Mouse (Mus musculus) left cerebral cortex, postnatal 10 days (tissue): ENCODE measurements around the gene Tagap. TPM values are rescaled to one million over a fixed set of nuclear protein-coding genes. Genes with fewer than 3 reads are reported as not detected.

Experiments
- DNase-seq, 2 experiments: peaks; one replicate each; pipeline ENCODE4 v3.0.0; 2021 to 2022; ENCODE audit warnings: low spot score in 2 of 2, mixed read lengths in 1 of 2; ENCODE audit errors: extremely low spot score in 1 of 2
- intact Hi-C: fragments of 180-260 bp; cut with DNase I; formaldehyde crosslinking; loops from one replicate; pipeline ENCODE4 v1.15.1; 2025
- total RNA-seq, 2 experiments: library from RNA; stranded (reverse); gene quantifications; 2 replicates each; pipeline ENCODE4 v1.2.3; 2021

Gene Tagap
- 1 to 10 TPM; 4.8 to 5.2 TPM for total RNA-seq

- intact Hi-C loops: no loop called here
- no peak for DNase-seq
These were observed at the start of gene Tagap for GRCm38 (mm10) chr17:7925413-7926160. Gene Tagap, plus strand, starts transcription at chr17:7926000.

GRCm38 (mm10) chr17:7876541-7876940 is 49.3 kb upstream of the Tagap start:
- DNase-seq: no peak
- intact Hi-C loops: no loop called here

GRCm38 (mm10) chr17:7877191-7877764 is 48.5 kb upstream of the Tagap start:
- DNase-seq: no peak
- intact Hi-C loops: no loop called here

DNA sequence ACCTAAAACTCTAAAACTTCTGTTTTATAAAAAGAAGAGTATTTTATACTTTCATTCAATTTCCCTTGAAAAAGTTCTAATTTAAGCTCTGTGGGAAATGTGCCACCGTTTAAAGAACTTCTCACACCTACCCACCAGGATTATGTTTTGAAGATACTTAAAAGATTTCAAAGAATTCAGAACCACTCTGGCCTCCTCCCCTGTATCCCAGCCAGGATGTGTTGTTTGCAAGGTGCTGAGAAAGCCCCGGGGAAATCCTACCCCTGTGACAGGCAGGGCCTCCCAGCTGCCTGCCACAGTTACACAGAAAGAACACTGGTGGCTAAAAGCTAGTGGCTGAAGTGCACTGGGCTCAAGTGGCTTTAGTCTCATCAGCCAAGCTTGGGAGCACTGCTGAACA is 47.9 kb upstream of the Tagap start:
- intact Hi-C loops: no loop called here
- peak in 1 of 2 experiments; percentile 16 for DNase-seq

GRCm38 (mm10) chr17:7879529-7879928 is 46.3 kb upstream of the Tagap start:
- intact Hi-C loops: no loop called here
- no peak for DNase-seq

GRCm38 (mm10) chr17:7883126-7883525 is 42.7 kb upstream of the Tagap start:
- intact Hi-C loops: no loop called here
- no peak for DNase-seq

GRCm38 (mm10) chr17:7884606-7885005 is 41.2 kb upstream of the Tagap start:
- intact Hi-C loops: no loop called here
- no peak for DNase-seq

GRCm38 (mm10) chr17:7887071-7887815 is 38.6 kb upstream of the Tagap start:
- intact Hi-C loops: no loop called here
- no peak for DNase-seq

GRCm38 (mm10) chr17:7888291-7888690 is 37.5 kb upstream of the Tagap start:
- intact Hi-C loops: no loop called here
- DNase-seq: no peak

DNA sequence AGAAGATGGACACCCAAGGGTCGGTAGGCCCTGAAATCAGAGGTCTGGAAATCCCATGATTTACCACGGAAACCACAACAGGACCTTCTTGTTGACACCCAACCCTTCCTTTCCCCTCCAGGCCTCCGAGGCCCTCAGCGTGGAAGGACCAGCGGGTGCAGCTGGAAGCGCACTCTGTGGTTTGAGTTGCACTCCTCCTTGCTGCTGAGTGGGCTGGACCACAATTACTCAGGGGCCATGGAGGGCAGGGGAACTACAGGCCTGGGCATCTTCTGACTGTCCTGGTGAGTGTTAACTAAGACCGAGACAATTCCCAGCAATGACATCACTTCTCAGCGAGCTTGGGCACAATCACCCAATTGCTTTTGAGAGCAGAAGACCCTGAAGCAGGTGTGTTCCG is 36.8 kb upstream of the Tagap start:
- intact Hi-C loops: no loop called here
- DNase-seq: no peak

DNA sequence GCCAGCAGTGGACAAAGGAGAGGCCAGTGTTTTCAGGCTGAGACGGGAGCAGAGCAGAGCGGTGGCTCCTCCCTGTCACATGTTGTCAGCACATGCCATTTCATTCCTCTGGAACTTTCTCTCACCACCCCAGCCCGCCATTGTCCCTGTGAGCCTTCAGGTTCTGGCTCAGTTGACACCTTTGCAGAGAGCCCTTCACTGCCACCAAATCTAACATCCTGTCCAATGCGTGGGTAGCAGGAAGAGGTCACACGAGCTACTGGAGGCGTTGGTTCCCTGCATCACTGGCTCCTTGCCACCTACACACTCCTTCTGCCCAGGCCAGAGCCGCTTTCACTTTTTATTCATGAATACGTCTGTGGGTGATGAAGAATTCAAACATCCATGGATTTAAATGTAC is 33.1 kb upstream of the Tagap start:
- intact Hi-C loops: no loop called here
- DNase-seq: no peak

- DNase-seq: no peak
- intact Hi-C loops: no loop called here
These were observed 31.7 kb upstream of the Tagap start for GRCm38 (mm10) chr17:7894094-7894493.

DNA sequence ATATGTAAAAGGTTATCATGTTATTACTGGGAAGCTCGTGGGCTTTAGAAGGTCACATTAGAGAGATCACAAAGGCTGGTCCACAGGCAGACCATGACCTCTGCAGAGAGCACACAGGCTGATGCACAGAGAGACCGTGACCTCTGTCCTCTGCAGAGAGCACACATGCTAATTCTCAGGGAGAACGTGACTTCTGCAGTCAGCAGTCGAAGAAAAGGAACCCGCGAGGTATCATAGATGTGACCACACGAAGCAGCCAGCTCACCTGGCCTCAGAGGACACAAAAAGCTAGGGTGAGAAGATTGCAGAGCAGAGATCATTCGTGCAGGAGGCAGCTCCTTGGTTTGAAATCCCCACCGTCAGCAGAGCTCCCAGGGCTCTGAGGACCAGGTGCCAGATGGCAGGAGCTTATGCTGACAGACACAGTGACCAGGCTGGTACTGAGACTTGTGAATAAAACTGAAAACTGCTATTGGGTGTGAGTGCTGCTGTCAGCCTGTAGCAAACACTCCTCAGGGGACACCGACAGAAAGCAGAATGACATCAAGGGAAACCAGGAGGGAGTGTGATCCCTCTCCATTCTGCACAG is 29.7 kb upstream of the Tagap start:
- DNase-seq: no peak
- intact Hi-C loops: no loop called here

DNA sequence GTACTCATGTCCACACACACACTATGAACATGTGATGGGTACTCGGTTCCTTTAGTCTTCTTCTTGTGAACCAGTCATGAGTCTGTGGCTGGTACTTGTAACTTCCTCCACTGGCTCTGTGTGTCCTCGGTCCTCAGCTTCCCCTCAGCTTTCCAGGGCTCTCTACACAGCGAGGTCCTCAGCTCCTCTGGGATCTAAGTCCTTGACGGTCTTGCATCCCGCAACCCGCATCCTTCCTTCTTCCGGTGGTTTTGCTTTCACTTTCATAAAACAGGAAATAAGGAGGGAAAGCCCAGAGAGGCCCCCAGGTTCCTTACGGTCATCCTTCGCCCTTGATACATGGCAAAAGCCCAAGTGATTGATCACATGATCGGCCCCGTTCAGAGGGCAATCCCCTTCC is 28.7 kb upstream of the Tagap start:
- DNase-seq: no peak
- intact Hi-C loops: no loop called here

- intact Hi-C loops: no loop called here
- DNase-seq: no peak
These were observed 28.0 kb upstream of the Tagap start for GRCm38 (mm10) chr17:7897756-7898155.

DNA sequence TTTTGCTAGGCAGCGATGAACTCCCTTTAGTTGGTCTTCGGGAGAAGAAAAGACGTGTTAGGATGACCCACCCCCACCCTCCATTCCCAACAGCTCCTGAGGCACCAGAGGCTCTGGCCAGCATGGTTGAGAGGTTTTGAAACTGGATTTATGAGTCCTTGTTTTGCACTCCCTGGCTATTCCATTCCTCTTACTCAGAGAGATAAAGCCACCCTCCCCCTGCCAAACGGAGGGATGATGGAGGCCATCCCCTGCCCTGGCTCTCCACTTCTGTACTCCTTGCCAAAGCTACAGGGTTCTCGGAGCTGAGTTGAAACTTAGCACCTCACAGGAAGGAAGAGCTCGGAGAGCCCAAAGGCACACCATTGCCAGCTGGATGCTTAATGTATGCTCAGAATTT is 26.6 kb upstream of the Tagap start:
- no peak for DNase-seq
- intact Hi-C loops: no loop called here

- intact Hi-C loops: no loop called here
- no peak for DNase-seq
These were observed 25.8 kb upstream of the Tagap start for GRCm38 (mm10) chr17:7899961-7900360.

- intact Hi-C loops: no loop called here
These were observed 24.3 kb upstream of the Tagap start for GRCm38 (mm10) chr17:7901536-7901935.

DNA sequence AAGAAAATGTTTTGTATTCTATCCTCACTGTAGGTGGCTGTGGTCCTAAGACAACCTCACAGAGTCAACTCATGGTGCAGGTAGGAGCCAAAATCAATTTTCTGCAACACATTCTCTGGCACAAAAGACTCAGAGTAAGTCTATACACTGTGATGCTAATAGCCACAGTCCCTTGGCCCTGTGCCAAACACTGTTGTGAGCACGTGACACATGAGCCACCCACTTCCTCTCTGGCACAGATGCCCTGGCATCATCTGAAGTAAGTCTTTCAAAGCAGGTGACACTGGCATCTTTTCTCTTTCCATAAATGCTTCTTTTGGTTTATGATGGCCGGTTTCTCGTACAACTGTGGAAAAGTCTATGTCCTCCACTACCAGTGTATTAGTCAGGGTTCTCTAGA is 23.4 kb upstream of the Tagap start:
- peak in 1 of 2 experiments; percentile 65 for DNase-seq
- intact Hi-C loops: no loop called here

More at GRCm38 (mm10) chr17:7901536-7901935, 24.3 kb upstream of the Tagap start:
- no peak for DNase-seq

DNA sequence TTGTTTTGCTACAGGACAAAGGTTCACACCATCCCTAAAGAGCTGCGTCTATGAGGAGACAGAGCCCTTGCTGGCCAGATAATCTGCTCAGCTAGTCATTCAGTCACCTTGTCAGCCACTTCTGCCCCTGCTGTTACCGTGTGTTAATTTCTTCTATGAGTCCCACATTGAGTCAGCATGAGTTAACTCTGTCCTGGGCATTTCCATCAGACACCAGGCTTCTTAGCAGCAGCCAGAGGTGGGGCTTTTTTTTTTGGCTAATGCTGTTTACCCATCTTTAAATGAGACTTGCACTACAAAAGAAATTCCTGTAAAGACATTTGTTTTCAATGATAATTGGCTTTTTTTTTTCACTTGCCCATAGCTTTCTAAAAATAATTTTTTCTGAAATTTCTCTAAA is 20.8 kb upstream of the Tagap start:
- DNase-seq: no peak
- intact Hi-C loops: no loop called here
